Mouse (Mus musculus): ENCODE results near the gene Myo10.
A peak's percentile ranks its signal among the peaks of the same experiment; 100 is the strongest.

Gene Myo10

GRCm38 (mm10) chr15:25651820-25652219 is 29.5 kb downstream of the Myo10 start:
- DNase-seq (ENCODE audit: low spot score in 2 of 2) = no peak

- no peak for DNase-seq (ENCODE audit: low spot score in 2 of 2)
Observed at GRCm38 (mm10) chr15:25652368-25652767, 30.0 kb downstream of the Myo10 start.

GRCm38 (mm10) chr15:25652933-25653332 is 30.6 kb downstream of the Myo10 start:
- no peak for DNase-seq (ENCODE audit: low spot score in 2 of 2)

GRCm38 (mm10) chr15:25653680-25654079 is 31.4 kb downstream of the Myo10 start:
- no peak for DNase-seq (ENCODE audit: low spot score in 2 of 2)

GRCm38 (mm10) chr15:25662833-25663519 is 40.7 kb downstream of the Myo10 start:
- no peak for DNase-seq (ENCODE audit: low spot score in 2 of 2)

GRCm38 (mm10) chr15:25669283-25670247 is 47.2 kb downstream of the Myo10 start:
- no peak for DNase-seq (ENCODE audit: low spot score in 2 of 2)

GRCm38 (mm10) chr15:25673231-25673980 is 51.1 kb downstream of the Myo10 start:
- DNase-seq (ENCODE audit: low spot score in 2 of 2) = no peak

GRCm38 (mm10) chr15:25674099-25674931 is 52.0 kb downstream of the Myo10 start:
- DNase-seq (ENCODE audit: low spot score in 2 of 2) = no peak

GRCm38 (mm10) chr15:25674932-25675250 is 52.6 kb downstream of the Myo10 start:
- DNase-seq (ENCODE audit: low spot score in 2 of 2) = no peak

GRCm38 (mm10) chr15:25675359-25675758 is 53.0 kb downstream of the Myo10 start:
- DNase-seq (ENCODE audit: low spot score in 2 of 2) = no peak

GRCm38 (mm10) chr15:25676056-25676785 is 53.9 kb downstream of the Myo10 start:
- peak in 1 of 2 experiments; percentile 34 for DNase-seq (ENCODE audit: low spot score in 2 of 2)

GRCm38 (mm10) chr15:25679081-25679480 is 56.8 kb downstream of the Myo10 start:
- no peak for DNase-seq (ENCODE audit: low spot score in 2 of 2)

- no peak for DNase-seq (ENCODE audit: low spot score in 2 of 2)
Observed at GRCm38 (mm10) chr15:25679616-25680015, 57.3 kb downstream of the Myo10 start.

- DNase-seq (ENCODE audit: low spot score in 2 of 2) = no peak
Observed at GRCm38 (mm10) chr15:25680269-25680818, 58.0 kb downstream of the Myo10 start.

GRCm38 (mm10) chr15:25682953-25683507 is 60.7 kb downstream of the Myo10 start:
- DNase-seq (ENCODE audit: low spot score in 2 of 2) = no peak

GRCm38 (mm10) chr15:25685186-25685585 is 62.9 kb downstream of the Myo10 start:
- no peak for DNase-seq (ENCODE audit: low spot score in 2 of 2)

GRCm38 (mm10) chr15:25688424-25689283 is 66.3 kb downstream of the Myo10 start:
- no peak for DNase-seq (ENCODE audit: low spot score in 2 of 2)

- DNase-seq (ENCODE audit: low spot score in 2 of 2) = no peak
Observed at GRCm38 (mm10) chr15:25689477-25689876, 67.2 kb downstream of the Myo10 start.
